Mouse (Mus musculus): ENCODE data around the gene Ntrk1.

DNA sequence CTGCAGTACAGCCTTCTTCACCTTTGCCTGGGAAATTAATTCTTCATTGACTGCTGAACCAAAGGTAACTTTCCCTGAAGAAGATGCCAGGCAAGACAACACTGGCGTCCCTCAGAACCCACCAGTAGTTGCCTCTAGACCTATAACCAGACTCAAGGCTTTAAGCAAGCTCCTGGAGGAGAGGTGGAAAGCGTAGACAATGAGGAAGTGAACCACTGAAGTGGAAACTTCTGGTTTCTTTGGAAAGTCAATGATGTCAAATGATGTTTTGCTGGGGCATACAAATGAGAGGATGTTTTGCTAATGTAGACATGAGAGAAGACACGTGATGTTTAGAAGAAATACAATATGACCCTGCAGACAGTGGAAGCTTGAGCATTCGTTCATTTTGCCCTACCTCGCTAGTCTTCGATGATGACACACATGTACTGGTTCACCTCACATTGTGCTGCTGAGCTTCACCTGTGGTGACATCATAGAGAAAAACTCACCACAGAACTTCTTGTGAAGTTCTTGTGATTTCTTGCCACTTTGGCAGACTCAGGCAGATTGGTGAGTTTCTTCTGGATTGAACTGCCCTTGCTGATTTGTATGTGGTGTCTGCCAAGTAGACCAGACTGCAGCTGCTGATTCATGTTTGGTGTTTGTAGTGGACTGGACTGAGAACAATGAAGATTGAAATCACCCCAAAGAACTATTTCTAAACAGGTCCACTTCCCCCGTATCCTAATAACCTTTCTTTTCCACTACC lies 37.3 kb upstream of the Ntrk1 start:
- TF ChIP-seq EP300 (IDR thresholded peaks at IDR 0.05; ENCODE audit: low read depth), result no peak
- no peak for TF ChIP-seq CTCF (IDR thresholded peaks at IDR 0.05; ENCODE audit: low read depth)

Data from heart, postnatal 0 days (tissue).